Mouse (Mus musculus) megakaryocyte progenitor cell, adult 5-6 weeks (primary cell): ENCODE results near the gene Ryr1. TPM values are rescaled to one million over a fixed set of nuclear protein-coding genes. Genes with fewer than 3 reads are reported as not detected.

Experiments used
- ATAC-seq: replicated peaks from 2 replicates; pipeline ENCODE4 v1.8.0; 2016; ENCODE audit warnings: mild to moderate bottlenecking, moderate TSS enrichment, inconsistent platforms; ENCODE audit not compliant: poor library complexity
- total RNA-seq, 2 experiments: library from RNA; stranded (forward) in 1 of 2; stranded (reverse) in 1 of 2; fragments of 157-497, 149-512 nt in 1 of 2; fragments of 200-1000 nt in 1 of 2; gene quantifications; 2 replicates each; pipeline versions ENCODE4 v1.2.3 to v1.2.4; 2015 to 2017

Gene Ryr1
- total RNA-seq, 2 experiments from 2014 or later, result 0.12 to 1.1 TPM

- no peak for ATAC-seq
Observed at GRCm38 (mm10) chr7:28966751-28967505, 158.1 kb downstream of the Ryr1 start.

GRCm38 (mm10) chr7:28966181-28966580, 158.8 kb downstream of the Ryr1 start:
- ATAC-seq, result no peak

- no peak for ATAC-seq
Observed at GRCm38 (mm10) chr7:28965346-28965840, 159.6 kb downstream of the Ryr1 start.

GRCm38 (mm10) chr7:28963399-28963923, 161.5 kb downstream of the Ryr1 start:
- ATAC-seq, result no peak

- peak; percentile 93 for ATAC-seq
Observed at GRCm38 (mm10) chr7:28961927-28962670, 162.9 kb downstream of the Ryr1 start, which contains the start of gene Actn4. TSS of gene Actn4 (minus strand) at chr7:28962340.

GRCm38 (mm10) chr7:28961584-28961926, 163.4 kb downstream of the Ryr1 start:
- ATAC-seq, result no peak

- no peak for ATAC-seq
Observed at GRCm38 (mm10) chr7:28960354-28961046, 164.5 kb downstream of the Ryr1 start.

- ATAC-seq, result peak; percentile 26
Observed at GRCm38 (mm10) chr7:28959505-28960045, 165.4 kb downstream of the Ryr1 start.

- no peak for ATAC-seq
Observed at GRCm38 (mm10) chr7:28958770-28959169, 166.2 kb downstream of the Ryr1 start.

- ATAC-seq, result no peak
Observed at GRCm38 (mm10) chr7:28957997-28958725, 166.8 kb downstream of the Ryr1 start.

GRCm38 (mm10) chr7:28957286-28957685, 167.7 kb downstream of the Ryr1 start:
- ATAC-seq, result no peak

GRCm38 (mm10) chr7:28956270-28956669, 168.7 kb downstream of the Ryr1 start:
- ATAC-seq, result no peak

- no peak for ATAC-seq
Observed at GRCm38 (mm10) chr7:28955295-28955897, 169.6 kb downstream of the Ryr1 start.

- ATAC-seq, result peak; percentile 27
Observed at GRCm38 (mm10) chr7:28954773-28955172, 170.2 kb downstream of the Ryr1 start.

- ATAC-seq, result peak; percentile 80
Observed at GRCm38 (mm10) chr7:28953476-28954376, 171.3 kb downstream of the Ryr1 start.
